Mouse (Mus musculus): Measurements from ENCODE around the gene Mpdz. TPM values are rescaled to one million over a fixed set of nuclear protein-coding genes. Genes with fewer than 3 reads are reported as not detected.

The Mpdz gene
- total RNA-seq, 2 experiments from 2014 or later: 42.2 to 43.3 TPM

DNA sequence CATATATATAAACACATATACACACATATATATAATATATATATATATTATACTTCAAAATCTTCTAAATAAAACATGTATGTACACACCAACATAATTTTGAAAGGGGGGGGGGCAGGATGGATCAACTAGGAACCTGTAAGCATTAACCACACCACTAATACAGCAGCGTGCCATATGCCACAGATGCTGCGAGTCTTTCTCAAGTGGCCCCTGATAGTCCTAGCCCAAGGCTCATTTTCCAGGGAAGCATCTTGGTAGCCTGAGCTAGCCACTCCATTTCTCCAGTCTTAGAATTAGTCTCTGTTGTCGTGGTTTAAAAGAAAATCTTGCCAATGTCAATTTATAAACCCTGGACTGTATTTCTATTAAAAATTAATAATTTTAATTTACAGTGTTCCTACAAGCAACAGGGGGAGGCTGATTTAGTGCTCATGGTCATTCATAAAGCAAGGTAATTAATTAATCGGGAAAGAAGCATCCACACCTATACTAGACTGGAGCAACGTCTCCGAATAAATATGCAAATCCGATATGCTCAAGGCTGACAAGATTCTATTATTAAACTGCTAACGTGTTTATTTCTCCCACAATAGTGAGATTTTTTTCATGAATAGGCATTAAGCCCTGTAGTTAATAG lies 27.8 kb downstream of the Mpdz start:
- intact Hi-C loops (cut with DNase I): no loop called here
- DNase-seq (ENCODE audit: low spot score in 2 of 2): no peak

DNA sequence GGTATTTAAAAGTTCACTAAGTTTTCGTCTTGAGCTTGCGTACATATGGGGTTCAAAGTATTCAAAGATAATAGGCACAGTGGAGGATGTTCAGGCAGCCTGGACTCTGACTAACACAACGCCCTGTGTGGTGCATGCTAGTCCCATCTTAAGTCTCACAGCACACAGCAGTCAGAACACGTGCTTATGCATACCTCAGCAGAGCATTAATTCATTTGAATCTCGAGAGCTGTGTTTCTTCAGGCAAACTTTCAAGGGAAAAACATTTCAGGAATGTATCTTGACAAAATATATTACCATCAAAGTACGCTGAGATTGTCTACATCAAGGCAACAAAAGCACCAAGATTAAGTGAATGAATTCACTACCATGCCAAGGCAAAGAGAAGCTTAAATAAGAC lies 45.7 kb downstream of the Mpdz start:
- DNase-seq (ENCODE audit: low spot score in 2 of 2): no peak
- intact Hi-C loops (cut with DNase I): no loop called here

DNA sequence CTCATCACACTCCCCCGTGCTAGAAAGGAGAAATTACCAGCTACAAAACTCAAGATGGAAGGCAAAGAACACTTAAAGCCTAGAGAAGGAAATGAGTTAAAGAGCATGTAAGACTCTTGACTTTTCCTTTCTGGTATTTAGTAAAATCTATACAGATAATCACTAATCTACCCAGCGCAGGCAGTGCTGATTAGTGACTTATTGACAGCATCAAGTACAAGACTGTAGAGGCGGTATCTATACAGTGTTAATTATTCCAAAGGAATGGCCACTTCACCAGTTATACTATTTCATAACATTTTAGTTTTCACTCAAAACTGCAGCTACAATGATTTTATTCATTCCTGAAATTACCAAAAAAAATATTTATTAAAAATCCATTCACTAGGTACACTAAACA lies 49.7 kb downstream of the Mpdz start:
- intact Hi-C loops (cut with DNase I): no loop called here

DNA sequence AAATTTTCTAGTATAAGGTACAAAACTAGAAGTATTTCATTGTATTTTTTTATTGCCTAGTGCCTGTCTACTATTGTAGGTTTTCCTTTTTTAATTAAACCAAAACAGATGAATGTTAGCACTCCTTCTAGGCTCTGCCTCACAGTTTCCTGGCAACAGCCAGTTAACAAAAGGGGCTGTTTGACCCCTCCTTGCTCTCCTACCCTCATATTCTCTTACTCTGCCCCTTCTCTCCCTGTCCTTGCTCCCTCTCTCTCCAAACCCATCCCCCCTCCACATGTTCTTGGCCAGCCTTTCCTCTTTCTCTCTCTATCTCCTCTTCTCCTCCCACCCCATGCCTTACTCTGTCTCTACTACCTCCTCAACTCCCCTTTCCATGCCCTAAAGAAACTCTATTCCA lies 53.4 kb downstream of the Mpdz start:
- no peak for DNase-seq (ENCODE audit: low spot score in 2 of 2)
- intact Hi-C loops (cut with DNase I): no loop called here

More for the DNA sequence above, 49.7 kb downstream of the Mpdz start:
- DNase-seq (ENCODE audit: low spot score in 2 of 2): no peak

DNA sequence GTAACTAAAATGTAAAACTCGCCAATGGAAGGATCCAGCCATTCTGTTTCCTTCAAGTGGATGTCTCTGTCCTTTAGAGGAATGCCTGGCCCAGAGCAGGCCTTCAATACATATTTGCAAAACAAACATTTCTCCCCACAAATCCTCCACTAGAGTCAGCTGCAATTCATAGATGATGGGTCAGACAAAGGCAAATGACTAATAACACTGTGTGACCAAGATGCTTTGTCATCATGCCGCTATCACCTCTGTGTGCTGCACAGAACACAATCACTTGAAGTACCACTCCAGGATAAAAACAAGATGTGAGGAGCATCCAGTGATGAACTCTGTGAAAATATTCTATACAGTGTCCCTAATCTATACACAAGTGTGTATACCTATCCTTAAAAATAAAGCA lies 55.0 kb downstream of the Mpdz start:
- intact Hi-C loops (cut with DNase I): no loop called here
- DNase-seq (ENCODE audit: low spot score in 2 of 2): no peak

DNA sequence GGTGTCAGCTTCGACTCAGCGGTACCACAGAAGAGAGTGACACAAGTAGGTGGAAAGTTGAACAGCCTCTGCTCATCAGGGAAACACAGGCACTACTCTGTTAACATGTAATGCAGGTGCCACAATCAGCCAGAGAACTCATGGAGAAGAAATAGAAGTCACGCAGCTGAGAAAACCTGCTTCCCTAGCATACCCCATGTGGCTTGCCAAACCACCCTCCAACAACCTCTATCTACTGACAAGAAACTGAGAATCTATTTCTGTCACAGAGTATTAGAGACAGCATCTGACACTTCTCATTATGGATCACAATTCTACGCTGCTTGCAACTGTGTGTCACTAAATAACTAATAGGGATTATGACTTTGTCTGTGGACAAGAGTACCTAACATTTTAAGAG lies 70.3 kb downstream of the Mpdz start:
- DNase-seq (ENCODE audit: low spot score in 2 of 2): no peak
- intact Hi-C loops (cut with DNase I): no loop called here

DNA sequence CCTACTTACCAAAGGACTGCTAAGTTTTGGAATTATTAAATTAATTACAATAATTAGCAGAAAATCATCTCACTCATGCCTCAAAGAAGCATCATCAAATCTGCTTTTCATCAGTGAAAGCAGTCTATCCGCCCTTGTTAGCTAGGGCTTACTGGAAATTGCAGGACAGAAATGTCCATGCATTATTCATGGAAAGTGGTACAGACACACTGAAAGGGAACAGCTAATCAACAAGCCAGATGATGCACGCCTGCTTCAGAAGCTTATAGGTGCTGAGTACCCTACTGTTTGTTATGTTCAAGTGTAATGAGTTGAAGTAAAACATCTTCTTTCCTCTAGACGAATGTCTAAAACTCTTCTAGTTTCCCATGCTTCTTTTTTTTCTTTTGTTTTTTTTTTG lies 91.2 kb downstream of the Mpdz start:
- intact Hi-C loops (cut with DNase I): no loop called here
- no peak for DNase-seq (ENCODE audit: low spot score in 2 of 2)

DNA sequence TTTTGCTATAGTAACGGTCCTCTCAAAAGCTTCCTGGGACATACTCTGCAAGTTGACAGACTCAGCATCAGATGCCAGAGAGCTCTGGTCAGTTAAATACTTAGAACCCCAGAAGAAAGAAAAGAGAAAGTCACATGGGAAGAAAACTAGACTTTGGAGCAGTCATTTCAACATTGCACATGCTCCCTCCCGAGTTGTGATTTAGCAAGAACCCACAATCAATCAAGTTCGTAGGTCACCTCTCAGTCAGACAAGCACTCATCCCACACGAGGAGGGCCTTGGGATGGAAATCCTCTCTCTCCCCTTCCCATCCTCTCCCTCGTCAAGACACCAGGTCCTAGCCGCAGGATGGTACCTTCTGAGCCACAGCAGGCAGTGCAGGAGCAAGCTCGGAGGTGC lies 94.0 kb downstream of the Mpdz start:
- intact Hi-C loops (cut with DNase I): no loop called here
- DNase-seq (ENCODE audit: low spot score in 2 of 2): no peak

DNA sequence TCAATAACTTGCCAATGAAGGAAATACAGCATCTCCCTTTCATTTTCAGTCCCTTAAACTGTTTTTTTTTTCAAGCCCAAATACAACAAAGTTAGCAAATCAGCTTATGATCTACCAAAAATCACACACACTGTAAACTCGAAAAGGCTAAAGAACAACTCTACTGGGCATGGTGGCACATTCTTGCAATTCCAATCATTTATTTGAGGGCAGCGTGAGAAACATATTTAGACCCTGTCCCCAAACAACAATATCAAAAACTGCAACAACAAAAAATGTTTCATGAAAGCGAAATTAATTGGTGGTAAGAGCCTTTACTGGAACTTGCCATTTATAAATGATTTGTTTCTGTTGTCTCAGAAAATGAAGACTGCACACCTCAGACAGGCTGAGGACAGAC lies 97.5 kb downstream of the Mpdz start:
- intact Hi-C loops (cut with DNase I): no loop called here
- DNase-seq (ENCODE audit: low spot score in 2 of 2): no peak

DNA sequence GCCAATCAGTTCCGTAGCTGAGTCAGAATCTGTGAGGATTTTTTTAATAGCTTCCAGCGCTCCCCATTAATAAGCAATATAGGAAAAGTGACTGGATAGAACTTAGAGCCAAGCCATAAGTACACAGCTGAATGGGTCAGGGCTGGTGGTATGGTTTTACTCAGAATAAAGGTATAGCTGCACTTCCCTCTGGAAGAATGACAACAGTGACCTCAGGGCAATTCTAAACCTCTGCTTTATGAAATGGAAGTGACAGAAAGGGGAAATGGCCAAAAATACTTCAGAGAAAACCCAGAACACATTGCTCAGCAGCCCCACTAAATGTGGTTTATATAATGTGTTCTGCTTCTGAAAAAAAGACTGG lies 109.0 kb downstream of the Mpdz start:
- DNase-seq (ENCODE audit: low spot score in 2 of 2): no peak
- intact Hi-C loops (cut with DNase I): no loop called here

DNA sequence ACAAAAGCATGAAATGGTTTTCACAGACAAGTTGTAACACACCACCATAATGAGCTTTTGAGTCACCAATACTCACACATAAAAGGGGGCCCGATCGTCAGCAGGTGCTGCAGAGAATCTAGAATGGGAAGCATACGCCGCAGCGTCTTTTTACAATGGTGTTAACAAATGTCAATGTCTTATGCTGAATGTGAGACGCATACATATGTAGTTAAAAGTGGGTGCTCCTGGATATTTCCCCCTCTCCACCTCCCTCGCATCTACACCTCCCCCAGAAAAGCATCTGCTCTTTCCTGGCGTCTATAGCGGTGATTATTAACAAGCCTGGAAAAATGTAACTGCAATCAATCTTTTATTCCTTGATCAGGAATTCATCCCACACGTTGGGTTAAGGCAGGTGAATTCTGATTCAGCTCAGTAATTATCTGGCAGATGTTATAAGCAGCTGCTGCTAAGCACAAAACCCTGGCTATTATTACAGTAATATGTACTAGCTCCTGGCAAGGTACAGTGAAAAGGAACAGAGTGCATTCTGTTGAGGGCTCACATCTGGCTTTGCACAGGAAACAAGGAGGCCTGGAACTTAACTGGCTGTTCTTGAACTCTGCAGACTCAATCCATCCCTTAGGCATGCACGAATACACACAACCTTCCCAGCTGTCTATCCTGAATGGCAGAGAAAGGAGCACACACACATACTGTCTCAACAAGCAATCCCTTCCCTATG lies 109.6 kb downstream of the Mpdz start:
- intact Hi-C loops (cut with DNase I): no loop called here
- DNase-seq (ENCODE audit: low spot score in 2 of 2): peak; percentile 49 to 52

DNA sequence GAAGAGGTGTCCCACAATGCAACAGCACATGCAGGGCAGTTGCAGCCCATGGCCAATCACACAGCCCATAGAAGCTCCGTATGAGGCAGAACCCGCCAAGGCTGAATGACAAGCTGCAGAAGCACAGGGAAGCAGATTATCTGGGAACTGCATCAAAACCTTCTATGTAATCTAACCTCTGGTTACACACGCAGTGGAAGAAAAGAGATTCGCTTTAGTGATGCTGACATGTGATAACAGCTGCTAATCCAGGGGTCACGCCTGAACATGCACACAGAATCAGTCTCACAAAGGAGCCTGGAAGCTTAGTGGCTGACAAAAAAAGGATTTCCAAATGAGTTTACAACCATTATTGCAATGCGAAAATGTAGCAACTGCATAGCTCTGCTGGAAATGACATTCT lies 110.2 kb downstream of the Mpdz start:
- intact Hi-C loops (cut with DNase I): no loop called here
- no peak for DNase-seq (ENCODE audit: low spot score in 2 of 2)

DNA sequence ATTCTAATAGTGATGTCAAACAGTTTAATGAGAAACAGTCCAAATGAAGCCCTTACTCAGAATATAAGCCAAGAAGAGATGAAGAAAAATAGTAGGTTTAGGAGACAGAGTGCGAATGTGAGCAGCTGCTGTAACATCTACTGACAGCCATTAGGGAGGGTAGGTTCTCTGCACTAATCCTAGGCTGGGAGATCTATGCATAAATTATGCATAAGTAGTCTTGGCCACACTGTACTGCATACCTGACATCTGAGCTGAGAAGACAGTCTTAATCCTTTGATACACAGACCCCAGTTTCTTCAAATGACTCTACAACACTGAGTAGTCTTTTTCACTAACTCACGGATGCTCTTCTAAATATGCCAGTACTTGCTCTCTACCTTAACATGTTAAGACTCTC lies 114.9 kb downstream of the Mpdz start:
- DNase-seq (ENCODE audit: low spot score in 2 of 2): no peak
- intact Hi-C loops (cut with DNase I): no loop called here

DNA sequence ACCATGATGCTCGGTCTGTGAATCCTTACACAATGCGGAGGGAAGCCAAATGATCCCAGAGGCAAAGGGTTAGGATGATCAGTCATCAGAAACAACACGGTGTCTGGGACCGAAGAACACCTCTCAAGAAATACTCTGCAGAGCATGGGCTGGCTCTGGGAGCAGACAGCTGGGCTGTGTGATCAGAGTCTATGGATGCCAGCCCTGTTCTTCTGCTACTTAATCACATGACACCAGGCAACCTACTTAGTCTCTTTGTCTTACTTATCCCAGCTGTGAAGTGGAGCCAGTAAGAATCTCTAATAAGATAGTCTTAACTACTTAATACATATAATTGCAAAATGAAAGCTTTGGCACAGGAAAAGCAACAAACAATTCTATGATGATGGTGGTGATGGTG lies 118.8 kb downstream of the Mpdz start:
- DNase-seq (ENCODE audit: low spot score in 2 of 2): no peak
- intact Hi-C loops (cut with DNase I): no loop called here

DNA sequence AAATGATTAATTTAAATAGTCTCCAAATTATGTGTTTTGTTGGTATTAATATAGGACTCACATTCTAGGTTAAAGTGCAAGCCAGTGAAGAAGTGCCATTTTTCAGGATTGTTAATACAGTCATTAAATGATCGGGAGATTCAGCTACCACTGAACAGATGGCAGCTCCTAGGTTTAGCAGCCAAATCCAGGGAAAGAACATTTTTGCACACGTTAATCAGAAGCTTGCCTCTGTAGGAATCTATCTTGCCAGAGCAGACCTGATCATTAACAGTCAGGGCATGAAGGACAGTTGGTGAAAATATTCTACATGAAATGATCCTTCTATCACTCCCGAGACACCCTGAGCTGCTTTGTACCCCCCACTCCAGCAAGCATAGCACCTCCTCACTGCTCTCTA lies 120.4 kb downstream of the Mpdz start:
- intact Hi-C loops (cut with DNase I): no loop called here
- no peak for DNase-seq (ENCODE audit: low spot score in 2 of 2)

DNA sequence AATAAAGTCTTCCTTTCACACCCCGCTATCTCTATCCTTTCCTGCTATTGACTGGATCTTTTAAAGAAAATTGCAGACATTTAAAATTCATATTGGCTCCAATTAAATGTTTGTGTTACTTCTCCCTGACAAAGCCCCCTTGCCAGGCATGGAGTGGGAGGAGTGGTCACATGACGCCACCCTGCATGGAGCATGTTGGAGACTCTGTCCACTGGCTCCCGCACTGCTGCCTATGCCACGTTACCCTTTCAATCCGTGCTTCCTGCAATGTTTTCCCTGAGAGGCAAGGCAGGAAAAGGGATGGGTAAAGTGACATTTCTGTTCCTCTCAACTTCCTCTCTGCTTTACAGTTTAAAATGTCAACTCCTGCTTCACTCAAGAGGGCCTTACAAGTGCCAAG lies 128.0 kb downstream of the Mpdz start:
- DNase-seq (ENCODE audit: low spot score in 2 of 2): no peak
- intact Hi-C loops (cut with DNase I): no loop called here

DNA sequence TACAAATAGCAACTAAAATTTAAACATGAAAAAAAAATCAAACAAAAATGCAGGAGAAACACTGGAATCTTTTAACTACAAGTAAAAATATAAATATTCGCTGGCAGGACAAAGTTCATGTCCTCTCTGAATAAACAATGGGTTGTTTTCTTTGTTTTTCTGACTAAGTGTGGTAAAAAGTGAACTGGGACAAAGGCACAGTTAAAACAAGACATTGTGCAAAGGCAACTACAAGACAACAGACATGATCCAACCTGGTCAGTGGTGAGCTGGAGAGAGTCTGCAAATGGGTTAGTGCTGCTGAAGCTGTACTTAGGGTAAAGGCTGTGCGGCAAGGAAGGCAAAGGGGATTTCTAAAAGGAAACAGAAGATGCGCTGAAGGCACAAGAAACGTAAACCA lies 129.4 kb downstream of the Mpdz start:
- DNase-seq (ENCODE audit: low spot score in 2 of 2): no peak
- intact Hi-C loops (cut with DNase I): no loop called here

DNA sequence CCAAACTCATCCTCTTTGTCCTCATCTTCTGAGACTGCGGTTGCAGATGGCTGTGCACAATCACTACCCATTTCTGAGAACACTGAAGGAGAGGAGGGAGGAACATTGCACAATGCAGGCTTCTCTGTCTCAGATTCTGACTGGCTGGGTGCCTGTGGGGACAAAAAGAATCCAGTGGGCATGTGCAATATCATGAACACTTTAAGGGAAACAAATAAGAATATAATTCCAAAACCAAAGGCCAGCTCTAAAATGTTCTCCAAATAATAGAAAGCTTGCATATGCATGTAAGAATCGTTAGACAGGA lies 132.5 kb downstream of the Mpdz start:
- intact Hi-C loops (cut with DNase I): no loop called here
- DNase-seq (ENCODE audit: low spot score in 2 of 2): no peak

DNA sequence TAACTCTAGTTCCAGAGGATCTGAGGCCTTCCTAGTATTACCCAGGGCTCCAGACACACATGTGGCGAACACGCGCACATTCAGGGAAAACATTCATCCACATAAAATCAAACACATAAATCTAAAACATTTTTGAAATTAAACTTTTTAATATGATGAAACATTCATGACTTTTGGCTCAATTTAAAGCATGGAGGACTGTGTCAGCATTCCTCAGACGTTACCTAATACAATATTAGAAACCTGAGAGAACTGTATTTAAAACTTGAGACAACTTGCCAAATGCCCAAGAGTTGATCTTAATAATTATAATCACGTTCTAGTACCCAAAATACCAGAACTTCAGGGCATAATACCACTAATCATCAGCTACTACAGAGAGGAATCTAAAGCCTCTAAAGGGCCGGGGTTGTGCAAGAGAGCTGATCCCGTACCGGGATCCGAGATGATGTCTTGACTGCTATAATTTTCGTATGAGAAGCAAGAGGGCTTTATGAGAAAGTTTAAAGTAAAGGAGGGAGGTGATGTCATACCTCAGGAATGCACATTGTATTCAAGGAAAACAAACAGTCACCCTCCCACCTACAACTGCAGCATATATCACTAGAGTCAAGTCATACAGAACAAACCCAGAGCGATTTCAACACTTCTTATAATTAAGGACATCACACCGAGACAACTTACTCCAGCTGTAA lies 133.0 kb downstream of the Mpdz start:
- intact Hi-C loops (cut with DNase I): no loop called here
- DNase-seq (ENCODE audit: low spot score in 2 of 2): no peak

DNA sequence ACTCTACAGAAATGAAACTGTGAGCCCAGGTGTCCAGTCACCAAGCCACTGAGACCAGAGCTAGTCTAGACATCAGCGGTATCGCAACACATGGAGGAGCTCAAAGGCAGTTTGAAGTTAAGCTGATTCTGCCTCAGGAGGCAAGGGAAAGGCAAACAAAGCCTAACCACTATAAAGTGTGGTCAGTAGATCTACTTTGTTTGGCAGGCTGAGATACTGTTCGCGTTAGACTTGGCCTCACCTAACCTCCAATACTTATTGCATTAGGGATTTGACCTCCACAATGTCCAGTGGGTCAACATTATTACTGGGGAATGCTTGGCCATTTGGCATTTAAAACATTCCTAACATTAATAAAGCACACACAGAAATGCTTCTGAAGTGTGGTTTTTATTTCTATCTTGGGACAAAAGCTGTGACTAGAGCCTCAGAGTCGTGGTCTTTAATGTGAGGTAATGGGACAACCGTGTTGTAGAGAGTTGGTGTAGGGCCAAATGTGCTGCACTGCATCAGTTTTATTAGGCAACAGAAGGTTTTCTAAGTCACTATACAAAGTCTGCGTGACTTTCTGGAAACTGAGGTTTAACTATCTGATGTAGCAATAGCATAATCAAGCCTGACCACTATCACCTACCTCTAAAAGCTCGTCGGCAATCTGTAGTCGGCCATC lies 134.9 kb downstream of the Mpdz start:
- DNase-seq (ENCODE audit: low spot score in 2 of 2): no peak
- intact Hi-C loops (cut with DNase I): no loop called here

DNA sequence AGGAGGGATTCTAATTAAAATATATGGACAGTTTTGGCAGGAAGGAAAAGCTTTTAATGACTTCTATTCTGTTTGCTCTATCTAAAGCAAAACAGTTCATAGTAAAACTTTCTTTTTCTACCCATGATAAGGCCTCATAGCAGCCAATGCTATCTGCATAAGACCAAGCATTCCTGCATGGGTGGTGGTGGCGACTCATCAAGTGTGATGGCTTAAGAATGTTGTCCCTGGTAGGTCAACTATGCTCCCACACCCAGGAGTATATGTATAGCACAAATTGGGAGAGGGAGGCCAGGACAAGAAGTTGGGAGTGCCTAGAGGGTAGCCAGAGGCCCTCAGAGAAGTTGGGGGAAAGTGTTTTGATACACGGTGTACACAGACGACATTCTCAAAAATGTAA lies 140.6 kb downstream of the Mpdz start:
- intact Hi-C loops (cut with DNase I): no loop called here
- DNase-seq (ENCODE audit: low spot score in 2 of 2): no peak
